Mouse (Mus musculus) central nervous system, embryonic 14 days (tissue): Measurements from ENCODE around the gene Gprc5c. TPM values are rescaled to one million over a fixed set of nuclear protein-coding genes. Genes with fewer than 3 reads are reported as not detected.

Experiments used
- polyA plus RNA-seq: library from polyadenylated mRNA; depleted of rRNA; stranded (reverse); fragments of >200 nt; gene quantifications from 2 replicates; pipeline ENCODE4 v1.2.3, GENCODE M21; 2012; rRNA removed

Gene Gprc5c
- 5.5 and 10.6 TPM in 2 replicates for polyA plus RNA-seq

GRCm38 (mm10) chr11:114850452-114851268 is at the start of gene Gprc5c:
Gene Gprc5c (plus strand): TSS chr11:114851152.

GRCm38 (mm10) chr11:114889991-114890518 is 39.1 kb downstream of the Gprc5c start, which contains the start of gene Cd300a:
Gene Cd300a (plus strand): TSS chr11:114890041.

Other genes with a start within 250 kb of the Gprc5c start
- 2,098 and 2,193 TPM in 2 replicates for gene Rpl38, start 182.6 kb upstream of the Gprc5c start, polyA plus RNA-seq
- 15.4 and 15.6 TPM in 2 replicates for gene Ttyh2, start 175.7 kb upstream of the Gprc5c start, polyA plus RNA-seq
- gene Dnaic2, start 123.7 kb upstream of the Gprc5c start, polyA plus RNA-seq, result 2.7 and 2.8 TPM in 2 replicates
- 0.96 and 3.2 TPM in 2 replicates for gene Kif19a, start 85.8 kb upstream of the Gprc5c start, polyA plus RNA-seq
- gene Btbd17, start 55.2 kb upstream of the Gprc5c start, polyA plus RNA-seq, result 29.3 and 36.3 TPM in 2 replicates
- 0.11 TPM in 1 of 2 replicates, not detected in the other for gene Gpr142, start 52.2 kb upstream of the Gprc5c start, polyA plus RNA-seq
- 0.64 and 0.79 TPM in 2 replicates for gene Cd300a, start 38.9 kb downstream of the Gprc5c start, polyA plus RNA-seq
- gene Cd300lb, start 83.2 kb downstream of the Gprc5c start, polyA plus RNA-seq, result 0.18 and 0.23 TPM in 2 replicates
- 0.09 TPM in 1 of 2 replicates, not detected in the other for gene Cd300c, start 118.0 kb downstream of the Gprc5c start, polyA plus RNA-seq
- gene Cd300ld, start 138.8 kb downstream of the Gprc5c start, polyA plus RNA-seq, result 0.10 and 0.11 TPM in 2 replicates
- 0.91 and 1.1 TPM in 2 replicates for gene Cd300c2, start 150.7 kb downstream of the Gprc5c start, polyA plus RNA-seq
- gene Cd300ld2, start 165.0 kb downstream of the Gprc5c start, polyA plus RNA-seq, result 0.11 TPM in 1 of 2 replicates, not detected in the other
- 0.11 and 0.38 TPM in 2 replicates for gene Cd300ld4, start 175.9 kb downstream of the Gprc5c start, polyA plus RNA-seq
- 0.24 TPM in 1 of 2 replicates, not detected in the other for gene Cd300ld5, start 186.6 kb downstream of the Gprc5c start, polyA plus RNA-seq
- gene Cd300ld3, start 197.3 kb downstream of the Gprc5c start, polyA plus RNA-seq, result 0.24 and 0.53 TPM in 2 replicates
- 0.05 TPM in 1 of 2 replicates, not detected in the other for gene Cd300e, start 211.0 kb downstream of the Gprc5c start, polyA plus RNA-seq
- gene Rab37, start 240.3 kb downstream of the Gprc5c start, polyA plus RNA-seq, result 0.90 and 1.1 TPM in 2 replicates